34 mouse cellular contexts compared by ENCODE assay signal in the genomic region with DNA sequence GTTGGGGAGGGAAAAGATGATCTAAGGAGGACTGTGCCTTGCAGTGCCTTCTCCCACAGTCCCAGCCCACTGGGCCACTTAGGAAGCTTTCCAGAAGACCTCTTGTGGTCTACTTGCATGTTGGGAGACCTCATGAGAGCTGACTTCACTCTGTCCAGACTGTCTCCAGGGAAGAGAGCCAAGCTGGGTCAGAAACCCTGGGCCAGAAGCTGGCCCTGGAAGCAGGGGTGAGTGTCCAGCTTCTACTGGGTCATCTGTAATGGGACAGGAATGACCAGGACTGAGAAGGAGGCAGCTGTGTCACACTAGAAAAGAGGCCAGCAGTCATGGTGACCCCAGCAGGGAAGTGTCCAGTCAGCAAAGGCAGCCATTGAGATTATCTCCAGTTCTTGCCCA. TPM values are rescaled to one million over a fixed set of nuclear protein-coding genes. Genes with fewer than 3 reads are reported as not detected.
A peak's percentile ranks its signal among the peaks of the same experiment; 100 is the strongest.
DNase-seq lines count a peak whose midpoint lies in the region; ATAC-seq lines count a peak whose summit lies in the region.
"Had no signal": no experiment of that assay in that cellular context is flagged by ENCODE, and none has a peak within 500 bp of the region (broad histone marks: within the 10 kb centered on the region; RNA-seq: fewer than 3 reads in every experiment).

No protein-coding gene starts in this region.

- H3K4me3 ChIP-seq in heart, embryonic 12.5 days, result no peak overlapping the region
- no peak overlapping the region for H3K4me3 ChIP-seq in kidney, embryonic 16.5 days (ENCODE audit: low read length)
- H3K4me3 ChIP-seq: embryonic facial prominence, embryonic 10.5 days; forebrain, embryonic 15.5 days; hindbrain, embryonic 15.5 days; liver, embryonic 15.5 days; lung, embryonic 15.5 days; myocyte; neural tube, embryonic 13.5 days had no signal

- H3K27ac ChIP-seq in heart, embryonic 12.5 days (ENCODE audit: poor library complexity, severe bottlenecking), result no peak overlapping the region
- H3K27ac ChIP-seq in kidney, embryonic 16.5 days (ENCODE audit: low read length), result no peak overlapping the region
- H3K27ac ChIP-seq: embryonic facial prominence, embryonic 10.5 days; forebrain, embryonic 15.5 days; hindbrain, embryonic 15.5 days; liver, embryonic 15.5 days; lung, embryonic 15.5 days; macrophage; neural tube, embryonic 13.5 days had no signal

- no peaks in the 10 kb centered on the region for H3K36me3 ChIP-seq in heart, embryonic 12.5 days
- no peaks in the 10 kb centered on the region for H3K36me3 ChIP-seq in kidney, embryonic 16.5 days (ENCODE audit: insufficient read depth, low read length)
- H3K36me3 ChIP-seq: forebrain, embryonic 15.5 days; hindbrain, embryonic 15.5 days; liver, embryonic 15.5 days; lung, embryonic 15.5 days; neural tube, embryonic 13.5 days had no signal

- no peak overlapping the region for H3K9ac ChIP-seq in heart, embryonic 12.5 days
- no peak overlapping the region for H3K9ac ChIP-seq in kidney, embryonic 16.5 days (replicated peaks; ENCODE audit: low read length)
- H3K9ac ChIP-seq: forebrain, embryonic 15.5 days; hindbrain, embryonic 15.5 days; liver, embryonic 15.5 days; lung, embryonic 15.5 days; neural tube, embryonic 13.5 days had no signal

- peaks cover 21% of the 10 kb centered on the region for H3K4me1 ChIP-seq in heart, embryonic 12.5 days (replicated peaks)
- H3K4me1 ChIP-seq in kidney, embryonic 16.5 days (ENCODE audit: insufficient read depth, low read length), result 0 out of 2 replicates have a peak, but pooled peaks cover 2% of the 10 kb centered on the region
- H3K4me1 ChIP-seq: forebrain, embryonic 15.5 days; hindbrain, embryonic 15.5 days; liver, embryonic 15.5 days; lung, embryonic 15.5 days; neural tube, embryonic 13.5 days had no signal

- peaks cover 11% of the 10 kb centered on the region; the same call in 1 of the 2 replicates for H3K27me3 ChIP-seq in heart, embryonic 12.5 days (replicated peaks)
- no peaks in the 10 kb centered on the region for H3K27me3 ChIP-seq in kidney, embryonic 16.5 days (ENCODE audit: insufficient read depth, low read length)
- H3K27me3 ChIP-seq: forebrain, embryonic 15.5 days; hindbrain, embryonic 15.5 days; liver, embryonic 15.5 days; lung, embryonic 15.5 days; neural tube, embryonic 13.5 days; Patski had no signal

- H3K9me3 ChIP-seq in heart, embryonic 12.5 days (replicated peaks), result no peaks in the 10 kb centered on the region
- H3K9me3 ChIP-seq in kidney, embryonic 16.5 days (ENCODE audit: low read length), result no peaks in the 10 kb centered on the region
- H3K9me3 ChIP-seq: embryonic facial prominence, embryonic 10.5 days; forebrain, embryonic 15.5 days; G1E; hindbrain, embryonic 15.5 days; liver, embryonic 15.5 days; lung, embryonic 15.5 days; neural tube, embryonic 13.5 days had no signal

- no peak for ATAC-seq in heart, embryonic 12.5 days (ENCODE audit: insufficient number of reproducible peaks, low FRiP score)
- ATAC-seq in kidney, embryonic 16.5 days (ENCODE audit: low FRiP score, low TSS enrichment), result no peak
- ATAC-seq: forebrain, embryonic 15.5 days; midbrain, embryonic 16.5 days; Patski had no signal

- H3K4me2 ChIP-seq in heart, embryonic 12.5 days, result no peak overlapping the region
- no peak overlapping the region for H3K4me2 ChIP-seq in kidney, embryonic 16.5 days (replicated peaks; ENCODE audit: low read depth, low read length)
- H3K4me2 ChIP-seq: forebrain, embryonic 15.5 days; hindbrain, embryonic 15.5 days; liver, embryonic 15.5 days; lung, embryonic 15.5 days; neural tube, embryonic 13.5 days had no signal

- DNase-seq in heart, adult 18-20 months, result peak; percentile 63 to 77
- peak; percentile 27 for DNase-seq in kidney, adult 9 months
- peak; percentile 86 for DNase-seq in adipocyte (ENCODE audit: low spot score)
- peak; percentile 41 to 55 for DNase-seq in heart, postnatal 14 days
- DNase-seq in layer of hippocampus, adult 18-20 months (ENCODE audit: low spot score in 2 of 2), result no peak
- DNase-seq: adrenal gland, adult 2 months; B cell, adult 2 months; layer of hippocampus, adult 9-11 months; retina, postnatal 1 day; right cerebral cortex, postnatal 25 days; thymus, adult 2 months; thymus, postnatal 4 days had no signal

- intact Hi-C loops in heart, postnatal 14 days (cut with DNase I), result loop anchor here (5.0 kb wide), 1 partner anchor 78 kb away; a partner anchor contains a TSS

RNA-seq across cellular contexts. Expression of a gene that starts 30.7 kb away (rescaled TPM):
- total RNA-seq in heart, adult 18-20 months (2021), result under 1 TPM; 0.27 to 0.33 TPM
- polyA plus RNA-seq in heart, embryonic 12.5 days (2016; fragmentation: Nextera tagmentation; extraction: Ambion mirVana), result 3.9 and 5.0 TPM in 2 replicates
- polyA plus RNA-seq in kidney, embryonic 16.5 days (2015; fragmentation: Nextera tagmentation; extraction: Ambion mirVana), result 2.9 and 3.5 TPM in 2 replicates
- 1 to 10 TPM in 1 of 2 experiments, under 1 TPM in 1; 0.55 to 1.4 TPM for total RNA-seq in heart, postnatal 14 days (2021)
- total RNA-seq in layer of hippocampus, adult 18-20 months (2021), result not detected

RNA-seq across cellular contexts. Expression of a gene that starts 52.9 kb away (rescaled TPM):
- not detected for total RNA-seq in heart, adult 18-20 months (2021)
- polyA plus RNA-seq in heart, embryonic 12.5 days (2016; fragmentation: Nextera tagmentation; extraction: Ambion mirVana), result not detected in 2 replicates
- not detected in 2 replicates for polyA plus RNA-seq in kidney, embryonic 16.5 days (2015; fragmentation: Nextera tagmentation; extraction: Ambion mirVana)
- total RNA-seq in heart, postnatal 14 days (2021), result not detected
- not detected for total RNA-seq in layer of hippocampus, adult 18-20 months (2021)
- total RNA-seq: adrenal gland, adult 2 months; CH12.LX; G1E; left cerebral cortex, adult 18-20 months; left cerebral cortex, postnatal 36 days had no signal
- polyA plus RNA-seq: adrenal gland, adult 2 months; cortical plate, adult 2 months; embryonic facial prominence, embryonic 10.5 days; forebrain, embryonic 15.5 days; G1E; gonadal fat pad, adult 2 months; heart, postnatal 0 days; hindbrain, embryonic 15.5 days; intestine, embryonic 14.5 days; limb, embryonic 14.5 days; liver, embryonic 15.5 days; lung, embryonic 15.5 days; macrophage; midbrain, embryonic 16.5 days; myocyte; neural tube, embryonic 13.5 days; Patski; stomach, embryonic 14.5 days; thymus, adult 2 months had no signal

RNA-seq across cellular contexts. Expression of a gene that starts 60.0 kb away (rescaled TPM):
- total RNA-seq in heart, adult 18-20 months (2021), result not detected
- 0.48 TPM in 1 of 2 replicates, not detected in the other for polyA plus RNA-seq in heart, embryonic 12.5 days (2016; fragmentation: Nextera tagmentation; extraction: Ambion mirVana)
- not detected in 2 replicates for polyA plus RNA-seq in kidney, embryonic 16.5 days (2015; fragmentation: Nextera tagmentation; extraction: Ambion mirVana)
- total RNA-seq in heart, postnatal 14 days (2021), result not detected
- total RNA-seq in layer of hippocampus, adult 18-20 months (2021), result not detected
- total RNA-seq: adrenal gland, adult 2 months; CH12.LX; G1E; left cerebral cortex, adult 18-20 months; left cerebral cortex, postnatal 36 days had no signal
- polyA plus RNA-seq: adrenal gland, adult 2 months; cortical plate, adult 2 months; forebrain, embryonic 15.5 days; G1E; heart, postnatal 0 days; intestine, embryonic 14.5 days; limb, embryonic 14.5 days; liver, embryonic 15.5 days; macrophage; myocyte; stomach, embryonic 14.5 days had no signal

Comparison
In these comparisons a context has a peak if more than half of its experiments do, and no peak if none do; other contexts are left out.
1. DNase-seq: peak in heart, adult 18-20 months (2 of 2), kidney, adult 9 months (single experiment), adipocyte (single experiment) and heart, postnatal 14 days (2 of 2); none in layer of hippocampus, adult 18-20 months (0 of 2).